ENCODE assay signal across 14 mouse cellular contexts in the genomic region with DNA sequence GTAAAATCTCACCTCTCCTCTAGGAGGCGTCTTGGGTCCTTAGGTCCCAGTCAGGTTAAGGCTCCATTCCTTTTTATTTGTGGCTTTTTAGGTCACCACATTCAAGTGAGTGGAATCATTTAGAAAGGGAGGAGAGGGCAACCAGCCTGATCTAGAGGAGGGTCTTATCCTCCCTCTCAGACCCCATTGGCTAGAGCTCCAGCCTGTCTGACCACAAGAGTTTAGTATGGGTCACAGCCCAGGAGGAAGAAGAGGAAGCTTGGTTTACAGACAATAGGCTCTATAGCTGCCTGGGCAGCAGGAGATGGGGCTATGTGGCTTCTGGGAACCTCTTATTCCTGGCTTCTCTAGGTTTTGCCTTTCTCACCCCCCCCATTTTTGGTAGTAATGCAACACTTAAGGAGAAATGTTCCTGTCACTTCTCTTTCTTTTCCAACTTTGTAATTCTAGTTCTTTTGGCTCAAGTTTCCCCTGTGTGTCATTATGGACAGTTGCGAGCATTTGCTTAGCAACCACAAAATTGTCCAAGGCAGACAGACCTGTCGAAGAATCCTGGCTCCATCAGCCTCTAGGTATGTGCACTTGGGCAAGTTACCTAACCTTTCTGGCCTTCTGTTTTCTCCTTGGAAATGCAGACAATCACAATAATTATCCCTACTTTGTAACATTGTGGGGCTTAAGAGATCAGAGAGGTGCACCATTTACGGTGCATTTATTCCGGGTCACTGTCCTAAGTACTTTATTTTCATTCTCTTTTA. TPM values are rescaled to one million over a fixed set of nuclear protein-coding genes. Genes with fewer than 3 reads are reported as not detected.
A peak's percentile ranks its signal among the peaks of the same experiment; 100 is the strongest.
DNase-seq lines count a peak whose midpoint lies in the region; ATAC-seq and TF ChIP-seq lines count a peak whose summit lies in the region.
"Had no signal": no experiment of that assay in that cellular context is flagged by ENCODE, and none has a peak within 500 bp of the region (broad histone marks: within the 10 kb centered on the region; RNA-seq: fewer than 3 reads in every experiment).

No protein-coding gene starts in this region.

- H3K27me3 ChIP-seq in kidney, postnatal 0 days (ENCODE audit: insufficient read depth, low read length) = no peaks in the 10 kb centered on the region
- H3K27me3 ChIP-seq in kidney, adult 2 months (replicated peaks; ENCODE audit: control insufficient read depth, insufficient read depth, low read length) = no peaks in the 10 kb centered on the region
- H3K27me3 ChIP-seq in midbrain, embryonic 13.5 days = no peaks in the 10 kb centered on the region
- H3K27me3 ChIP-seq: midbrain, embryonic 12.5 days had no signal

- H3K36me3 ChIP-seq in kidney, postnatal 0 days (ENCODE audit: insufficient read depth, low read length) = no peaks in the 10 kb centered on the region
- H3K36me3 ChIP-seq in kidney, adult 2 months (ENCODE audit: control insufficient read depth, insufficient read depth, low read length) = no peaks in the 10 kb centered on the region
- H3K36me3 ChIP-seq in midbrain, embryonic 13.5 days = no peaks in the 10 kb centered on the region
- H3K36me3 ChIP-seq: hindbrain, embryonic 10.5 days; midbrain, embryonic 12.5 days had no signal

- H3K4me1 ChIP-seq in kidney, postnatal 0 days (replicated peaks; ENCODE audit: insufficient read depth, low read length) = no peaks in the 10 kb centered on the region
- peaks cover 6% of the 10 kb centered on the region for H3K4me1 ChIP-seq in kidney, adult 2 months (ENCODE audit: control insufficient read depth, insufficient read depth, low read length)
- H3K4me1 ChIP-seq in midbrain, embryonic 13.5 days (replicated peaks) = no peaks in the 10 kb centered on the region
- H3K4me1 ChIP-seq: hindbrain, embryonic 10.5 days; midbrain, embryonic 12.5 days had no signal

- no peak for DNase-seq in kidney, postnatal 0 days (ENCODE audit: low spot score)
- no peak for DNase-seq in kidney, adult 2 months
- DNase-seq in 3T3-L1 (ENCODE audit: low read depth, low spot score) (peak; percentile 35), ES-CJ7 (ENCODE audit: low read depth, low spot score) (peak; percentile 11)
- no peak for DNase-seq in adrenal gland, postnatal 4 days (ENCODE audit: low spot score in 2 of 2)
- DNase-seq: cerebellum, adult 9-11 months; forebrain, postnatal 0 days; thymus, adult 18-20 months had no signal

- peak; percentile 28; the same call in 1 of the 2 replicates for TF ChIP-seq CTCF in kidney, postnatal 0 days (IDR thresholded peaks at IDR 0.05; ENCODE audit: low read depth)
- TF ChIP-seq CTCF in kidney, adult 2 months (conservative IDR thresholded peaks at IDR 0.05; ENCODE audit: insufficient read depth, insufficient read length, low read depth, low read length) = no peak

- no peak overlapping the region for H3K4me3 ChIP-seq in kidney, postnatal 0 days (replicated peaks; ENCODE audit: low read depth, low read length)
- no peak overlapping the region for H3K4me3 ChIP-seq in kidney, adult 2 months (ENCODE audit: insufficient read depth, low read depth, low read length)
- no peak overlapping the region for H3K4me3 ChIP-seq in midbrain, embryonic 13.5 days (replicated peaks)
- H3K4me3 ChIP-seq: hindbrain, embryonic 10.5 days; midbrain, embryonic 12.5 days had no signal

- no peak overlapping the region for H3K27ac ChIP-seq in kidney, postnatal 0 days
- no peak overlapping the region for H3K27ac ChIP-seq in kidney, adult 2 months (ENCODE audit: insufficient read depth, low read depth, low read length)
- H3K27ac ChIP-seq in midbrain, embryonic 13.5 days = no peak overlapping the region
- H3K27ac ChIP-seq: hindbrain, embryonic 10.5 days; midbrain, embryonic 12.5 days had no signal

- ATAC-seq in kidney, postnatal 0 days (replicated peaks; ENCODE audit: low FRiP score, low read depth) = no peak
- ATAC-seq in hematopoietic stem cell, adult 5-6 weeks (replicated peaks in 1 of 2; ENCODE audit: insufficient read depth in 1 of 2, low FRiP score in 2 of 2, low TSS enrichment in 1 of 2, low read depth in 1 of 2, poor library complexity in 2 of 2, severe bottlenecking in 2 of 2) = peak; percentile 55 to 66
- no peak for ATAC-seq in midbrain, embryonic 13.5 days
- ATAC-seq: forebrain, postnatal 0 days had no signal

- WGBS in kidney, postnatal 0 days = 70% methylated on average over 5 of the region's 5 CpGs
- WGBS in kidney, adult 2 months = 80% methylated on average over 5 of the region's 5 CpGs
- 66% methylated on average over 5 of the region's 5 CpGs for WGBS in midbrain, embryonic 13.5 days

- H3K4me2 ChIP-seq in kidney, postnatal 0 days (ENCODE audit: low read length) = no peak overlapping the region
- no peak overlapping the region for H3K4me2 ChIP-seq in midbrain, embryonic 13.5 days (replicated peaks)
- H3K4me2 ChIP-seq: heart, embryonic 11.5 days; midbrain, embryonic 12.5 days had no signal

- no peak for TF ChIP-seq POLR2A in kidney, adult 2 months (IDR thresholded peaks at IDR 0.05; ENCODE audit: low read depth, low read length)

- H3K9me3 ChIP-seq in kidney, postnatal 0 days (replicated peaks; ENCODE audit: low read length) = no peaks in the 10 kb centered on the region
- H3K9me3 ChIP-seq in midbrain, embryonic 13.5 days = no peaks in the 10 kb centered on the region
- H3K9me3 ChIP-seq: hindbrain, embryonic 10.5 days; midbrain, embryonic 12.5 days had no signal

- H3K9ac ChIP-seq in kidney, postnatal 0 days (ENCODE audit: low read depth, low read length) = no peak overlapping the region
- H3K9ac ChIP-seq in midbrain, embryonic 13.5 days (replicated peaks) = no peak overlapping the region
- H3K9ac ChIP-seq: forebrain, postnatal 0 days; midbrain, embryonic 12.5 days had no signal

RNA-seq across cellular contexts. Expression of gene Adra1b, which starts 59.5 kb away (rescaled TPM):
- 1.6 and 1.9 TPM in 2 replicates for polyA plus RNA-seq in kidney, postnatal 0 days (2015; fragmentation: Nextera tagmentation; extraction: Ambion mirVana)
- 5.6 and 6.9 TPM in 2 replicates for polyA plus RNA-seq in kidney, adult 2 months (2012; rRNA removed)
- total RNA-seq in hematopoietic stem cell, adult 5-6 weeks (2017) = not detected in 2 replicates
- 2.2 and 2.5 TPM in 2 replicates for polyA plus RNA-seq in midbrain, embryonic 13.5 days (2015; fragmentation: Nextera tagmentation; extraction: Ambion mirVana)
- 1 to 10 TPM; 1.7 to 5.3 TPM for total RNA-seq in adrenal gland, postnatal 4 days (2021)
- total RNA-seq: neutrophil, adult 5-6 weeks had no signal

Comparison
In these comparisons a context has a peak if more than half of its experiments do, and no peak if none do; other contexts are left out.
1. ATAC-seq: peak in hematopoietic stem cell, adult 5-6 weeks (2 of 2); none in kidney, postnatal 0 days (single experiment) and midbrain, embryonic 13.5 days (single experiment).
2. DNase-seq: peak in 3T3-L1 (single experiment) and ES-CJ7 (single experiment); none in kidney, postnatal 0 days (single experiment), kidney, adult 2 months (single experiment) and adrenal gland, postnatal 4 days (0 of 2).